Mouse (Mus musculus) bone marrow, adult 2 months (tissue): ENCODE measurements at regions not wholly inside any gene's neighbourhood (a gene's known extent, or its start where the extent isn't known, plus 50 kb on each side); places are given as distances from the start of the nearest gene placed in this dataset.

ENCODE experiments used
- CTCF ChIP-seq: fragments of 200-500 bp; IDR thresholded peaks from 2 replicates; pipeline ENCODE4 v1.5.1; 2011; ENCODE audit warnings: low read length, control low read depth; ENCODE audit not compliant: control insufficient read depth, insufficient read depth
- POLR2A ChIP-seq: fragments of 200-500 bp; IDR thresholded peaks from 2 replicates; pipeline ENCODE4 v1.6.1; 2011; ENCODE audit warnings: low read depth, mild to moderate bottlenecking, control low read depth, low read length, borderline replicate concordance; ENCODE audit not compliant: control insufficient read depth

- TF ChIP-seq CTCF (no peak), POLR2A (no peak)
Observed at GRCm38 (mm10) chr13:52704673-52705072, 121.7 kb downstream of the Syk start.
